Mouse (Mus musculus) heart, adult 2 months (tissue): ENCODE measurements around the gene Gpx7.

Experiments used
- CTCF ChIP-seq: fragments of 200-600 bp; IDR thresholded peaks from 2 replicates; pipeline ENCODE4 v1.8.1; 2022; ENCODE audit warnings: antibody characterized with exemption, mild to moderate bottlenecking, moderate library complexity
- EP300 ChIP-seq: fragments of 200-500 bp; IDR thresholded peaks from 2 replicates; pipeline ENCODE4 v1.6.1; 2011; ENCODE audit warnings: low read depth, low read length, control low read depth; ENCODE audit not compliant: insufficient read depth
- POLR2A ChIP-seq: fragments of 200-500 bp; IDR thresholded peaks from 2 replicates; pipeline ENCODE4 v1.6.1; 2011; ENCODE audit warnings: mild to moderate bottlenecking, low read depth, low read length, control low read depth; ENCODE audit not compliant: insufficient read depth

DNA sequence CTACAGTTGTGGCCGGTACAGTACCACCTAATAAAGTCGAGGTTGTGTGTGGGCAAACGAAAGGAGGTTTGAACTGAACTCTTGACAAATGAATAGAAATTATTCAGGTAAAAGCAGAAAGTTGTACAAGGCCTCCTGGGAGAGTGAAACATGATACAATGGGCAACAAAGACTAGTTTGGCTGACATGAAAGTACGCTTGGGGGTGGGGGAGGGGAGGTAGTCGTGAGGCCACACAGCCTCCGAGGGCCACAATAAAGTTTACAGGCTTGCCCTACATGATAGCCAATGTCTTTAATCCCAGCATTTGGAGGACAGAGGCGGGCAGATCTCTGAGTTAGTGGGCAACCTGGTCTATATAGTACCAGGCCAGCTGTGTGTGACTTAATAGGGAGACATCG is 860 bp upstream of the Gpx7 start:
- TF ChIP-seq CTCF (no peak), POLR2A (no peak), EP300 (no peak)
